Mouse (Mus musculus): ENCODE measurements around the gene Mast3. TPM values are rescaled to one million over a fixed set of nuclear protein-coding genes. Genes with fewer than 3 reads are reported as not detected.

Gene Mast3
- total RNA-seq, 2 experiments from 2014 or later: 9.4 to 11.1 TPM

- intact Hi-C loops (cut with DNase I): no loop called here
- DNase-seq: no peak
Observed at GRCm38 (mm10) chr8:70808955-70809701, 4.3 kb upstream of the Mast3 start.

GRCm38 (mm10) chr8:70808239-70808638 is 3.4 kb upstream of the Mast3 start, which contains the start of gene Il12rb1:
TSS of gene Il12rb1 (plus strand) at chr8:70808449.
- intact Hi-C loops (cut with DNase I): no loop called here
- DNase-seq: no peak

DNA sequence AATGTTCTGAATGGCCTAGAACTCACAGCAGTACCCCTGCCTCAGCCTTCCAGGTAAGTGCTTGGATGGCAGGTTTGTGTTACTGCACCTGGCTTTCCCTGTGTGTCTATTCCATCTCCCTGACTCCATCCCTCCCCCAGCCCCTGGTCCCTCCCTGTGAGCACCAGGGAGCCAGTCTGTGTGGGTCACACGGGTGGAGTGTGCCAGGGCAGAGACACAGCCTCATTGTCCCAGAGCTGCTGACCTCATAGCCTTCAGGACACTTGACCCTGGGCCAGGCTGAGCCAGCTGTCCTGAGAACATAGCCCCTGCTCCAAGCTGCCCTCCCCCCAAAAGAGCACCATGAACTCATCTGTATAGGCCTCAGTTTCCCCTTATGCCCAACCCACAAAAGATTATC is 2.5 kb upstream of the Mast3 start:
- DNase-seq: no peak
- intact Hi-C loops (cut with DNase I): no loop called here

DNA sequence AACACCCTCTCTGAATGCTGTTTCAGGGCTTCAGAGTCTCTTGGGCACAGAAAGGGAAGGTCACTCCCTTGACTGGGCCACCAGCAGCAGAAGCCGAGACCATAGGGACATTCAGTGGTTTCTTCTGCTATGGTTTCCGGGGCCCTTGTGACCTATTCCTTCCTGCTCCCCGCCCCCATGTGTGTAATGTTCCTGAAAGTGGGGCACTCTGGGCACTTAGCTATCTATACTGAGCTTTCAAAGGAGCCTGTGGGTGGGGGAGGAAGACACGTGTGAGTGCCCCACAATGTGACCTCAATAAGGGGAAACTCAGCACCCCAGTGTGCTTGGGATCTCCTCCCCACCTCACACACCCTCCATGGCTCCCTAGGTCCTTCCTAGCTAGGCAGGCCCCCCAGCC is 1.7 kb upstream of the Mast3 start:
- peak in 1 of 2 experiments; percentile 36 for DNase-seq
- intact Hi-C loops (cut with DNase I): no loop called here

GRCm38 (mm10) chr8:70803761-70804480 is 933 bp downstream of the Mast3 start:
- intact Hi-C loops (cut with DNase I): no loop called here
- DNase-seq: peak; percentile 51 to 70

DNA sequence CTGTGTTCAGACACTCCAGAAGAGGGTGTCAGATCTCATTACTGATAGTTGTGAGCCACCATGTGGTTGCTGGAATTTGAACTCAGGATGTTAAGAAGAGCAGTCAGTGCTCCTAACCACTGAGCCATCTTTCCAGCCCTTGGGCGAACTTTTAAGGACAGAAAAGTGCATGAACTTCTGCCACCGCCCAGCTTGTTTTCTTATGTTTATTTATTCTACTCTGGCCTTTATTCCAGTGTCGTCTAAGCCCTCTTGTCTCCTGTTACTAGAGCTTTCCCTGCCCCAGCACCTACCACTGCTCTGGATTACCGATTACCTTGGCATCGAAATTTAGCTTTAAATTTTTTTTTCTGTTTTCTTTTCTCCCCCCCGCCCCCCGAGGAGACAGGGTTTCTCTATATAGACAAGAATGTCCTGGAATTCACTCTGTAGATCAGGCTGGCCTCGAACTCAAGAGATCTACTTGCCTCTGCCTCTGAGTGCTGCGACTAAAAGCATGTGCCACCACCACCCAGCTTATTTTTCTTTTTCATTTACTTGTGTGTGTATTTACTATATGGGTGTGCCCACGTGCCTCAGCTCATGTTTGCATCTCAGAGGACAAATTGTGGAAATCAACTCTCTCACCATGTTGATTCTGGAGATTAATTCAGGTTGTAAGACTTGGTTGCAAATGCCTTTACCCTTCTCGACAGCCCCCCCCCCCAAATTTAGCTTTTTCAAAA is 1.9 kb downstream of the Mast3 start:
- intact Hi-C loops (cut with DNase I): no loop called here

GRCm38 (mm10) chr8:70801830-70802229 is 3.0 kb downstream of the Mast3 start:
- intact Hi-C loops (cut with DNase I): no loop called here

More for the DNA sequence above, 1.9 kb downstream of the Mast3 start:
- no peak for DNase-seq

DNA sequence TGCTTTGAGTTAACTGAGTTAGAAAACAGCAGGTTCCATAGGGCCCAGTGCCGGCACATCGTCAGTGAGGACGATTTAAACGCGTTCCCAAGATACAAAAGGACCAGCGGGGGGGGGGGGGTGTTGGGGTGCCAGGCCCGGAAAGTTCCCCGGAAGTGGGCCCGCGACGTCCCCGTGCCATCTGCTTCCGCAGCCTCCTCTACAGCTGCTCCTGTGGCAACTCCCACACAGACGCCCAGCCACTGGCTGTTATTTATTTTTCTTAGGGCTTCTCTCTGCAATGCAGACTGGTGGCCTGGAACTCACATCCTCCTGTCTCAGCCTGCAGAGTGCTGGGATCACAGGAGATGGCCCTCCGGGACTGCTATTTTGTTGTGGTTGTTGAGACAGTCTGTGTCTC is 3.7 kb downstream of the Mast3 start:
- DNase-seq: no peak
- intact Hi-C loops (cut with DNase I): no loop called here

More at GRCm38 (mm10) chr8:70801830-70802229, 3.0 kb downstream of the Mast3 start:
- DNase-seq: no peak

GRCm38 (mm10) chr8:70800648-70801047 is 4.2 kb downstream of the Mast3 start:
- intact Hi-C loops (cut with DNase I): no loop called here
- no peak for DNase-seq

DNA sequence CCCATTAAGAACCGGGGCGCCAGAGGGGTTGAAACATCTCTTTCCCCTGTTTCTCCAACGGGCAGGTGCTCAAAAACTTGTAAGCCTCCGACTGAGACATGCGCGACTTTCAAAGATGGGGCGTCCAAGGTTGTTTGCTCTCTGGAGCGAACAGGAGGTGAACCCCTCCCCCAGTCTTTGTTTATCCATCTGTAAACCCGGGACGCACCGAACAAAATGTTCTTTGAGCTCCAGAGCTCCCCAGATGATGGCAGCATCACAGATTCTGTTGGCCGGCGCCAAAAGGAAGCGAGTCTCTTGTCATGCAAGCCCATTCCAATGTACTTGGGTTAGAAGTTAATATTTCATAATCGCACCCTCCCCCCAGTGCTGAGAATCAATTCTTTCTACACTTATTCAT is 6.6 kb downstream of the Mast3 start:
- intact Hi-C loops (cut with DNase I): no loop called here
- peak in 1 of 2 experiments; percentile 58 for DNase-seq

DNA sequence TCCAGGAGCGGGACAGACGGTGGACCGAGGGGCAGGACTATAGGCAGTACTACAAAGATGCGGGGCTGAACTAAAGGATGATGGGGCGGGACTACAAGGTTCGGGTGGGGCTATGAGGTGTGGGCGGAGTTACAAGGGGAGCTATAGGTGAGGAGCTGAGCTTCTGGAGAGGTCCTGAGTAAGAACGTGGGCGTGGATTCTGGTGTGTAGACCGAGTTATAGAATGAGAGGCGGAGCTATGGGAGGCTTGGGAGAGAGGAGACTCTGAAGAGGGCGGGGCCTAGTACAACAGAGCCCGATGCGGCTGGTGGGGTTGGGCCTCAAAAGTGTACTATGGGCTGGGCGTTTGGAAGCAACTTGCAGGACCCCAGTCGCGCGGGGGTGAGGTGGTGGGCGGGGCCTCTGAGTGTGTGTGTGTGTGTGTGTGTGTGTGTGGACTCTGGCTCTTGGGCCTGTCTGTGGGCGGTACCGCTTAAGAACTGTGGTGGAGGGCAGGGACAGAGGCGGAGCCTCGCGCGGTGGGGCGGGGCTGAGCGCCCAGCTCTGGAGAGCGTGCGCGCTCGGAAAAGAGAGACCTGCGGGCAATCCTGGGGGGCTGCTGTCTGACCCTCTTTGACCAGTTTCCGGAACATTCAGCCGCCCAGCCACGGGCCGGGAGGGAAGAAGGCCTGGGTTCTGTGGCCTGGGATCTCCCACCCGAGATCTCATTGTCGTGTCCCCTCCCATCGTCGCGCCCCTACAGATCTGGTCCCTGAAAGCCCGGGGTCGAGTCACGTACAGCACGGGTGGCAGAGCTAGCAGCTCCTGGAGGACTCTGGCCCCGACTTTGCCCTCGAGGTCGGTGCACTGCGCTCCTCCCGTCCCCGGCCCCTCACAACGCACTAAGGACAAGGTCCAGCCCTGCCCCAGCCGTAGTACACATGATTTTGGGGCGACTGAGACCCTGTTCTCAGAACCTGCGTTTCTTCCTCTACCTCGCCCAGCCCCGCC is 7.5 kb downstream of the Mast3 start:
- peak; percentile 88 for DNase-seq
- intact Hi-C loops (cut with DNase I): no loop called here

- peak; percentile 83 for DNase-seq
- intact Hi-C loops (cut with DNase I): no loop called here
Observed at GRCm38 (mm10) chr8:70796403-70797080, 8.3 kb downstream of the Mast3 start.

DNA sequence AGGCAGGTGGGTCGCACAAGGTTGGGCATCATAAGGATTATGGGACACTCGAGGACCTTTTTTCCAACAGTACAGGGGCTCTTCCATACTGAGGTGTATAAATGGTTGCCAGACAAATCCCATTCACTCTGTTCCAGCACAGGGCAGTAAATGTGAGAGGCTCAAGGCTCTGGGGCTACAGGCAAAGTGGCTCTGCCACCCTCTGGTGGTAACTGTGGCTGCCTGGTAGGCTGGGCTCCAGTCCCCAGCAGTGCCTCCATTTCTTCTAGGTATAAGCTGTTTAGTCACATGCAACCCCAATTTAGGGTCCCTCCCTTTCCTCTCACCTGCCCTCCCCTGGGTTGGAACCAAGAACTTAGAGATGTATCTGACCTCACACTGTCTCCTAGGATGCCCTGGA is 9.5 kb downstream of the Mast3 start:
- intact Hi-C loops (cut with DNase I): no loop called here
- DNase-seq: no peak

GRCm38 (mm10) chr8:70794215-70794614 is 10.6 kb downstream of the Mast3 start:
- no peak for DNase-seq
- intact Hi-C loops (cut with DNase I): no loop called here

DNA sequence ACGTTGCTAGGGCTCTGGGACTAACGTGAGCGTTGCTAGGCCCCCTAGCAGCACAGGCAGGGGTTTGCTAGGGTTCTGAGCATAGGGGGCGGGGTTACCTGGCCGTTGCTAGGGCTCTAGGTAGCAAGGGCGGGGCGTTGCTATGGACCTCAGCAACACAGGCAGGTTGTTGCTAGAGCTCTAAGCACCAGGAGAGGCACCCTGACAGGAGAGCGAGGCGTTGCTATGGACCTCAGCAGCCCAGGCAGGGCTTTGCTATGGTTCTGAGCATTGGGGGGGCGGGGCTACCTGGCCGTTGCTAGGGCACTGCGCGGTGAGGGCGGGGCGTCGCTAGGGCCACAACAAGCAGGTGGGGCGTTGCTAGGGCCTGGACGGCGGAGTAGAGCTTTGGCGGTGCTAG is 12.2 kb downstream of the Mast3 start:
- DNase-seq: no peak
- intact Hi-C loops (cut with DNase I): no loop called here

DNA sequence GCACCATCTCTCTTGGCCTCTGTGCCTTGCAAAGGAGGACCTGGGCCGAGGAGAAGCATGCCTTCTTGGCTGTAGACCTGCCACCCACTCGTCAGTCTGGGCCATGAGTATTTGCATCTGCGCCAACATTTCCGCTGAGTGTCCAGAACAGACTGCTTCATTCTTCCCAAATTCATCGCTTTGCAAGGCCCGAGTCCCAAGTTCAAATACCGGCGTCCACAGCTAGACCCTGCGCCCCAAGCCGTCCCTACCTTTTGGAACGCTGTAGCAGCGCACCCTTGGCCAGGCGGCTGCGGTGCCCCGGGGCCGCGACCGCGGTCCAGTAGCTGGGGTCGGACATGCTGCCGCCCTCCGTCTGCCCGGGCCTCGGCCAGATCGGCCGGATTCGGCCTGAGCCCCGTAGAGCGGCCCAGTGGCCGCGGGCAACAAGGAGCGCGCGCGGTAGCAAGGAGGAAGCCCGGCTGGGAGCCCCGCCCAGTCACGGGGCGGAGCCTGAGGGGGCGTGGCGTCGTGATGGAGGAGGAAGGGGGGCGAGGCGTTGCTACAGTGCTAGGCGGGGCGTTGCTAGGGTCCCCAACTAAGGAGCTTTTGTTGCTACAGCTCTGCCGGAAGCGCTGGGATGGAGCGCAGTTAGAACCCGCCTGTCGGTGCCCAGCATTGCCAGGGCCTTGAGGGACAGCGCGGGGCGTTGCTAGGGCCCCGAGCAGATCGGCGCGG is 12.7 kb downstream of the Mast3 start:
- intact Hi-C loops (cut with DNase I): no loop called here

GRCm38 (mm10) chr8:70791294-70791701 is 13.6 kb downstream of the Mast3 start:
- intact Hi-C loops (cut with DNase I): no loop called here
- DNase-seq: no peak

More for the DNA sequence above, 12.7 kb downstream of the Mast3 start:
- DNase-seq: peak; percentile 97 to 99

GRCm38 (mm10) chr8:70790846-70791245 is 14.0 kb downstream of the Mast3 start:
- intact Hi-C loops (cut with DNase I): no loop called here

GRCm38 (mm10) chr8:70789046-70789445 is 15.8 kb downstream of the Mast3 start:
- intact Hi-C loops (cut with DNase I): no loop called here
- DNase-seq: no peak

More at GRCm38 (mm10) chr8:70790846-70791245, 14.0 kb downstream of the Mast3 start:
- DNase-seq: no peak

Measured in heart, postnatal 14 days (tissue).